Mouse (Mus musculus): ENCODE data around the gene Rin2.
A peak's percentile ranks its signal among the peaks of the same experiment; 100 is the strongest.

Rin2 gene

DNA sequence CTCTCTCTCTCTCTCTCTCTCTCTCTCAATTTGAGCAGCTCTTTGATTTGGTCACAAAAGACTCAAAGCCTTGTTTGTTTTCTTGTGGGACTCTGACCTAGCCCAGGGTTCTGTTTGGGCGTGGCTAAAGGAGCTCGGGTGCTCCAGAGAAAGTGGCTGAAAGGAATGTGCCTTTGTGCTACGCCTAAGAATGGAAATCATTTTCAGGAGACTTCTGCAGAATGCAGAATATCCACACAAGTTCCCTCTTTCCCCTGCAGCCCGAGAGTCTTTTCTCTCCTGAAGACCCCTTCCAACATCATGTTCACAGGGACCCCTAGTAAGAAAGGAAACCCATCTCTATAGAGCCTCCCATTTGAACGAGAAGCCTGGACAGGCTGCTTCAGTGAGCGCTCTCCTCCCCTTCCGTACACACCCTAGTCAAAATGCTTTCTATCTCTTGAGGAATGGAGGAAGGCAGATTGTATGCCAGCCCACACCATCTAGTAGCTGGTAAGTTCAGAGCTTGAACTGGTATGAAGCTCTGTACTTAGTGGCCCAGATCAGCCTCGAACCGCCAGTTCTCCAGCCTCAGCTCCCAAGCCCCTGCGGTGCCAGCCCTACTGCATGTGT, 187.3 kb downstream of the Rin2 start:
- no peak for DNase-seq (ENCODE audit: low spot score)

DNA sequence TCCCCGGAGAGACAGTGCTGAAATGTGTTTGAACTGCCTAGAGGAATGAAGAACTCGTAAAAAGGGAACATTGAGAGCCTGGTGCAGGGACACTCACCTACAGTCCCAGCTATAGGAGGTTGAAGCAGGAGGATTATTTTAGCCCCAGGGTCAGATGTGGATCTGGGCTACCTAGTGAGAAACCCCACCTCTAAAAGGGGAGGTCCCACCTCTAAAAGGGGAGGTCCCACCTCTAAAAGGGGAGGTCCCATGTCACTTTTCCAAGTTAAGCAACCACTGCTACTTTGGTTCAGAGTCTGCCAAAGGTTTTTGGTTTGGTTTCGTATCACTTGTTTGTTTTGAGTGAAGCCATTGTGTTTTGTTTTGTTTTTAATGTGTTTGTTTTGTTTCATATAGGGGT, 190.3 kb downstream of the Rin2 start:
- no peak for DNase-seq (ENCODE audit: low spot score)

- no peak for DNase-seq (ENCODE audit: low spot score)
Observed at GRCm38 (mm10) chr2:145866238-145866637, 191.2 kb downstream of the Rin2 start.

GRCm38 (mm10) chr2:145866695-145867449, 191.9 kb downstream of the Rin2 start:
- no peak for DNase-seq (ENCODE audit: low spot score)

GRCm38 (mm10) chr2:145871308-145871707, 196.3 kb downstream of the Rin2 start:
- DNase-seq (ENCODE audit: low spot score) = no peak

GRCm38 (mm10) chr2:145872099-145872498, 197.1 kb downstream of the Rin2 start:
- DNase-seq (ENCODE audit: low spot score) = no peak

DNA sequence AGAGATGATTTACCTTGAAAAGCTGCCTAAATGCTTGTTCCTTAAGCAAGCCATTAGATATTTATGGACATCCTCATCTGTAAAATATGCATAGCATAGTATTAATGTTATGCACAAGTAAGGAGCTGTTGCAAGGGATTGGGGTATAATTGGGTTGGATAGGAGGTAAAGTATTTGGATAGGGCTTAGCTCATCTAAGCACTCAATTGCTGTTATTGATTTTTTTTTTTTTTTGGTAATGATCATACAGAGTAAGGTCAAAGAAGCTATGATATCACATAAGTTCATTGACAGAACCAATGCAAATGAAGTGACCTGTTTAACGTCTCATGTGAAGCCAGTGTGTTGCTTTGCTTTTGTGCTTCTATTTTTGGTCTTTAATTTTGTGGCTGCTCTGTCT, 198.9 kb downstream of the Rin2 start:
- no peak for DNase-seq (ENCODE audit: low spot score)

GRCm38 (mm10) chr2:145874879-145875482, 200.0 kb downstream of the Rin2 start:
- no peak for DNase-seq (ENCODE audit: low spot score)

- DNase-seq (ENCODE audit: low spot score) = no peak
Observed at GRCm38 (mm10) chr2:145877191-145877590, 202.2 kb downstream of the Rin2 start.

DNA sequence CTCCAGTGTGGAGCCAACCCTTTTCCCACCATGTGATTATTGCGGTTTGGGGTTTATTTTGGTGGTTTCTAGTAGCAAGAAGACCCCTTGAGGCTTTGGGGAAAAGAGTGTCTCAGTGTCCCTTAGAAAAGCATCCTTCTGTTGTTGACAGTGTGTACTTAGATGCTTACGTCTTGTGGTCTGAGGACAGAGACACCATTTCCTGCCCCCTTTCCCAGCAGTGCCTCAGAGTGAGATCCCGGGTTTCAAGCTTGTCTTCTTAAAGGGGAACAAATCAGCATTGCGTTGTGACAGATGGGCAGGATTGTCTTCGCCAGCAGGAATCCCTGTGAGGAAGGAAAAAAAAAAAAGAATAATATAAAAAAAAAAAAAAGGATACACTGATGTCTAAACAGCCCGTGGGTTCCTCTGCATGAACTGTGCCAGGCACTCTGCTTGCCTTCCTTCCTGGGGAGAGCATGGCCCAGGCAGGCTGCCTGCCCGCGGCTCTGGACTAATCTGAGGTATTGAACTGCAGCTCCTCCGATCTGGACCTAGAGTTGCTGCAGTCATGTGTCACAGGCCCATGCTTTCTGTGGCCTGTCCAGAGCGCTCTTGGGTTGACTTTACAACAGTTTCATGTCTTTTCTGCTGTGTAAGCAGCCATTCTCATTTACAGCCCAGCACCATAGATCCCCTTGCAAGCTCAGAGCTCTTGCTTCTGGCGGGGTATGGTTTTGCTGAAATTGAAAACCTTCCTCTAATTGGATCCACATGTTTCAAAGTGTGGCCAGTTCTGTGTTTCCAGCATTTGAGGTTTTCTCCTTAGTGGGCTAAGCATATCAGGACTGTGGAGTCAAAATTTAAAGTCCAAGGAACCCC, 206.1 kb downstream of the Rin2 start:
- no peak for DNase-seq (ENCODE audit: low spot score)

GRCm38 (mm10) chr2:145881932-145882331, 206.9 kb downstream of the Rin2 start:
- no peak for DNase-seq (ENCODE audit: low spot score)

GRCm38 (mm10) chr2:145882398-145882797, 207.4 kb downstream of the Rin2 start:
- DNase-seq (ENCODE audit: low spot score) = no peak

DNA sequence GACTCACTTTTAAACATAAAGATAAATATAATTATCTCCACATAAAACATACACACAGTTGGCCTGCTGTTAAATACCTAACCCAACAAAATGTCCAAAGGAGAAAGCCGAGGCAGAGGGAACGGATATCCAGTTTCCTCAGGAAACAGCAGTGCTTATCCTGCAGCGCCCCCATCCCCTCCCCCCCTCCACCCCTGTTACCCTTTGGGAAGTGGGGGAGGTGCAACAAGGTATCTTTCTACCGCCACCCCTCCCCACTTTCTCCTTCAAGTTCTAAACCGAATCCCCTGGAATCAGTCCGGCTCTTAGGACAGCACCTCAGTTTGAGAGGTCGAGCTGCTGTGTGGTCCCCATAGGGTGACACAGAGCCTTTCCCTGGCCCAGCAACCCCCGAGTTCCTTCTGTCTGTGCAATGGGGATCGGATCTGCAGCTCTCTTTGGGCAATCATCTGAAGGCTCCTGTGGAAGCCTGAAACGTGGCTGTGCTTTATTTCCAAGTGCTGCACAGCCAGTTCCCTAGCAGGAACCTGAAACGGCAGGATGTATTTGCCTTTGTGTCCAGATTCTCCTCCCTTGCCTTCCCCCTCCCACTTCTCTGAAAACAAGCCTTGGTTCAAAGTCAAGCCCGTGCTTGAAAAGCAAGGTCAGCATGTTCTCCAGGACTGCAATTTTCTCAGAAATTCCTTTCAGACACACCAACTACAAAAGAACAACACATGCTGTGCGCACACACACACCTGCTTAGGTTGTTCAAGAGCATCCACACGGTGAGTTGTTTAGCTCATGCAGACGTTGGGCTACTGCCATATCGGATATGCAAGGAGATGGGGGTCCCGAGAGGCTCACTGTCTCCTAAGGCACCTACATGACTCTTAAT, 209.3 kb downstream of the Rin2 start:
- DNase-seq (ENCODE audit: low spot score) = peak; percentile 36

DNA sequence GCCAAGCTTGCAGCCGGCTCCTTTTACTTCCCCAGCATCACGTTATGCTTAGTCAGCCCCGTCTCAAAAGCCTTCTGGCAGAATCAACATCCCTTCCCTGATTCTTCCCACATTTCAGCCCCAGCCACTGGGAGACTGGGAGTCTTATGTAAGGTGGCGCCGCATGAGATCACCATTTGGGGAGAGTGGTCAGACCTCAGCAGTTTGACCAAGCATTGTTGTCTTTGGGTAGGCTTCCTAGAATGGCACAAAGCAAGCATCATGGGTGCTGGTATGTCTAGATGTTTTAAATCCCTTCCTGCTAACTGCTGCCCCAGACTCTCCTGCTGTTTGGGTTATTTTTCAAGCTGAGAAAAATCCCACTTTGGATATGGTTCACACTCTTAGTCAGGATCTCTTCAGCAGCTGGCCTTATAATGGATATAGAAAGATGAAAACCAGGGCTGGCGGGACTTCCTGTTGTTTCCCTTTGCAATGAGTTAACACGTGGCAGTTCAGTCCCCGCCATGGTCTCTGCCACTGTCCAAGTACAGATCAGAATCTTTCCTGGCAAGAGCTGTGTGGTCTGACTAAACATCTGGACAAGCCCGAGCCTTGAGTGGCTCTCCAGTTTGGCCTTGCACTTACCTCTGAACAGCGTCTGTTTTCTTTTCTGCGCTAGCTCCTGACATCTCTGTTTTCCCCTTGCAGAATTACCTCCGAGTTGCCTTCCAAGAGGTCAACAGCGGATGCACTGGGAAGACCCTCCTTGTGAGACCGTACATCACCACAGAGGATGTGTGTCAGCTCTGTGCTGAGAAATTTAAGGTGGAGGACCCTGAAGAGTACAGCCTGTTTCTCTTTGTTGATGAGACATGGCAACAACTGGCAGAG, 210.1 kb downstream of the Rin2 start:
- DNase-seq (ENCODE audit: low spot score) = peak; percentile 27

- DNase-seq (ENCODE audit: low spot score) = peak; percentile 19
Observed at GRCm38 (mm10) chr2:145887937-145888765, 213.1 kb downstream of the Rin2 start.

DNA sequence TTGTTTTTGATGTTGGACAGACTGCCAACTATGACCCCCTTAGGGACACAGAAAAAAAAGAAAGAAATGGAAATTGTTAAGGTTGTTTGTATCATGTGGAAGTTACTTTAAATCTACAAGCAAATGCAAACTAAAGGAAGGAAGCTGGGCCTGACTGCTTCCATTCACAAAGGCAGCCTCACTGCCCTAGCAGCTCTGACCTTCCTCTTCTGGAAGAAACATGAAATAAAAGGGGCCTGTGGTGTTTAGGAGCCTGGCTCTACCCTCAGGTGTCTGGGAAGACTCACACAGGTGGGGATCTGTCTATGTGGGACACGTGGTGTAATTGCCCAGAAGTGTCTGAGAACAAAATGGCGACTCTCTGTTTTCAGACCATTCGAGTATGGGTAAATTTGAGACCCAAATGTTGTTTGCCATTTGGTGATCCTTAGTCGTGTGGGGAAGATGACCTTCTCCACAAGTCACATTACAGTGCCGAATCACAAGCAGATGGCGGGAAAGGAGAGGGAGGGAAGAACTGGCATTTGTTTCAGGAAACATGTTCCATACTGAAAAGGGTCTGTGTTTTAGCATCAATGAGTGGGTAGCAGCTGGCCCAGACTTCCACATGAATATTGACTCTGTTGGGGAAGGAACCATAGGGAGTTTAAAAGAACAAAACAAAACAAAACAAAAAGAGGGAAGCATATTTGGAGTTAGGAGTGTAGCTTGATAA, 213.9 kb downstream of the Rin2 start:
- DNase-seq (ENCODE audit: low spot score) = no peak

- no peak for DNase-seq (ENCODE audit: low spot score)
Observed at GRCm38 (mm10) chr2:145890571-145890970, 215.6 kb downstream of the Rin2 start.

DNA sequence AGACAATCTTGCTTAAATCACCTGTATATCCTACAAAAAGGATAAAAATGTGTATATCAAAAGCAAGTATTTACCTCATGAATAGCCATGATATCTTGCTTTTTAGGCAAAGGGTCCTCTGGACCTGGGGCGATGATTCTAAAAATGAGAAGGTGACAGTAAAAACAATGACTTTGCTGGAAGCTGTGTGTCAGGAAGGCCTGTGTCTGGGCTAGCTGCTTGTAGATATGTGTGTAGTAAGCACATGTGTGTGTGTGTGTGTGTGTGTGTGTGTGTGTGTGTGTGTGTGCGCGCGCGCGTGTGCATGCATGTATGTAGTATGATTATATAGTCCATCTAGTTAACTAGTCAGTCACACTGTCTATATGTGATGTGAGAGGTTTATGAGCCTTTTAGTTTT, 218.7 kb downstream of the Rin2 start:
- no peak for DNase-seq (ENCODE audit: low spot score)

DNA sequence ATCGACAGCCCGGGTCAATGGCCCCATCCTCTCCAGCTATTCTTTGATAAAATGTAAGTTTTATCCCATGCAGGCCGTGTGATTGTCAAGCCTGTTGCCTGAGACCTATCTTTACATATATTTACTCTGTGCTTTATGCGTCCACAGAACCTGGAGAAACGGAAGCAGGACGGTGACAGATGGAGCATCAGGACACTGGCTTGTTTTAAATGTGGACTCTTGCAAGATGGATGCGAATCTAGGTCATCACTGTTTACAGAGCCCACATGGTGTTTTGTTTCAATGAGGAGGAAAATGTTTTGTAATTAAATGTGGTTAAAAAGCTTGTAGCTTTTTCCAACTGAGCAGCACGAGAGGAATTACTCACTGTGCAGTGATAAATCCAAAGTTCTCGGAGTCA, 223.1 kb downstream of the Rin2 start:
- no peak for DNase-seq (ENCODE audit: low spot score)

All from testis, postnatal 14 days (tissue).